Mouse (Mus musculus) splenic B cell, adult 2 months (primary cell): ENCODE measurements around the gene Kirrel3.

Source experiments
- DNase-seq: peaks from one replicate; pipeline ENCODE4 v3.0.0-alpha.2; 2011; ENCODE audit warnings: low read depth, low spot score
- H3K27me3 ChIP-seq: 2 replicates; pipeline ENCODE4 v1.6.1; 2012; ENCODE audit warnings: mild to moderate bottlenecking, low read length, moderate library complexity, mixed read lengths; ENCODE audit not compliant: control insufficient read depth, poor library complexity, insufficient read depth, severe bottlenecking
- H3K36me3 ChIP-seq: 2 replicates; pipeline ENCODE4 v1.6.1; 2012; ENCODE audit warnings: mild to moderate bottlenecking, low read length, moderate library complexity, mixed read lengths; ENCODE audit not compliant: control insufficient read depth, poor library complexity, insufficient read depth, severe bottlenecking

The Kirrel3 gene

DNA sequence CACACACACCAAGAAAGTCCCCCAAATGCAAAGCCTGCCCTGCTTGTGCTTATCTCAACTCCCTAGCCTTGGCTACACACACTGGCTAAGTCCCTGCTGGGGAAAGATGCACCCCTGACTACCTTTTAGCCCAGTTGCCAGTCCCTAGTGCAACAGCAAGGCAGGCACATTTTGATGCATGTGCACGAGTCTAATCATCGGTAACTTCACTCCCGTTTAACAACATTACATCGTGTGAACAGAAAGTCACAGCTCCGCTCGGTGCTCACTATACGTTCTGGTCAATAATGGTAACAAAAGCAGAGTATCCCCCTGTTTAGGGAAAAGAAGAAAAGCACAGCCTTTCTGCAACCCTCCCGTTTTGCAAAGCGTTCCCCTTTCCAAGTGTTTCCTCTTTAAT is 2.6 kb downstream of the Kirrel3 start:
- DNase-seq: no peak
- Histone ChIP-seq H3K27me3 (no peaks in the 10 kb centered on the region; the same call in 1 of the 2 replicates), H3K36me3 (no peaks in the 10 kb centered on the region)

DNA sequence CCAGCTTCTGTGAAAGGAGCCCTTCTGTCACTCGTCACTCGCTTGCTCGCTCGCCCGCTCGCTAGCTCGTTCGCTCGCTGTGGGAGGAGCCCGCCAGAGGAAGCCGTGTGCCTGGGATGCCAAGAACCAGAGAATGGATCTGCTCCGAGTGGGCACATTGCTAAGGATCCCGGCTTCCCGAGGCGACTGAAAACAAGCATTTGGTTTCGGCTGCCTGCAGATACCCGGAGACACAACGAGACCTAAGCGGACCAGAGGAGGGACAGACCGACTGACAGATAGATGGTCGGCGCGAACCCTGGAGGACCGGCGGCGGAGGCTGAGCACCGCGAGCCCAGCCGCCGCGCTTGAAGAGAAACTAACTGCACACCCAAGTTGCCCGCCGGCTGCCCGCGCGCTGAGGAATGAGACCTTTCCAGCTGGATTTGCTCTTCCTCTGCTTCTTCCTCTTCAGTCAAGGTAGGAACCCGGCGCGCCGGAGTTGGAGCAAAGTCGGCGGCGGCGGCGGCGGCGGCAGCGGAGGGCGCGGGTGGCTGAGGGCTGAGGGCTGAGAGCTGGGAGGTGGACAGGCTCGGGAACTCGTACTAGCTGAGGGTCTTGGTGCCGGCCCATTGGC is 3.1 kb downstream of the Kirrel3 start:
- Histone ChIP-seq H3K27me3 (no peaks in the 10 kb centered on the region; the same call in 1 of the 2 replicates), H3K36me3 (no peaks in the 10 kb centered on the region)
- no peak for DNase-seq

DNA sequence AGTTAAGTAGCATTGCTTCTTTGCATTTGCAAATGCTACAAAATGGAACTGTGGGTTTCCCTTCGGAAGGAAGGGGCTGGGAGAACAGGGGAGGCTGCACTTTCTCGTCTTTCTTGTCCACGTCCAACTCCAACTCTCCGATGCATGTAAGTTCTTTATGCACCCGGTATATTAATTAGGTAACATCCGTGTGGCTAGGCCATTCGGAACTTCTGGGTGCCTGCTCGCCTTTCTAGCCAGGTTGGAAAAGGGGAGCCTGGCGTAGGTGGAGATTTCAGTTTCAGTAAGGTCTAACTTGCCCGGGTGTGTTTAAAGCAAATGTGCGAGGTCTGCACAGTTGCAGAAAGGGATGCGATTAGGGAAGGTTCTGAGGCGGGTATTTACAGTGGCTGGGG is 3.6 kb downstream of the Kirrel3 start:
- H3K36me3 ChIP-seq: no peaks in the 10 kb centered on the region
- no peak for DNase-seq
- H3K27me3 ChIP-seq: no peaks in the 10 kb centered on the region; the same call in 1 of the 2 replicates

DNA sequence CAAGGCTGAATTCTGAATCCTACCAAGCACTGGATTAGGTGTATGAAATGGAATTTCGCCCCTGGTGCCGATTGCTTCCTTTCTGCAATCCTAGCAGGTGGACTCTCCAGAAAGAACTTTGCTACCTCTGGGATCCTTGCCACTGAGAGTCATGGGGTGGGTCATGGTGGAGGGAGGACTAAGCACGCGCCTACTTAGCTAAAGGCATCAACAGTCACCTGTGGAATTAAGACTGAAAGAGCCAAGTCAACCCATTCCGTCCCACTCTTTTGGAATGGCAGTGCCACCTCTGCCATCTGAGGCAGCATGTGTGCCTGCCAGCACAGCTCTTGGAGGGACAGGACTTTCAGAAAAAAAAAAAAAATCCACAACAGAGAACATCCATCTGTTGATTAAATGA is 4.1 kb downstream of the Kirrel3 start:
- no peaks in the 10 kb centered on the region for H3K36me3 ChIP-seq
- DNase-seq: no peak
- H3K27me3 ChIP-seq: no peaks in the 10 kb centered on the region; the same call in 1 of the 2 replicates

DNA sequence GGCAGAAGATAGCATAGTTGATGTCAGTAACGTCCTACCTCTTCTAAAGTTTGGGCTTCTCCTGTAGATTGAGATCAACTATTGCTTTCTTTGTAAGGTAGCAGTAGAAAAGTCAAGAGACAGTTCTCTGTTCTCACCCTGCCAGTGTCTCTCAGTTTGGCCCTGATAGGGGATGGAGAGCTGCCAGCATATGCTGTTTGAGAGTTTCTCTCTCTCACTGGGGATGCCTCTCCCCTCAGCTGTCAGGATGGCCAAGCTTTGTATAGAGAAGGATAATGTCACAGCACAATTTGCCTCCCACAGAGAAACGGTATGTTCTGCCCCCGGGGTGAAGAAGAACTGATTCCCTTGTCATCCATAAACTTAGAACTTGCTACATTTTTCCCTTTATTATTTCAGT is 6.4 kb downstream of the Kirrel3 start:
- no peaks in the 10 kb centered on the region for H3K36me3 ChIP-seq
- no peak for DNase-seq
- H3K27me3 ChIP-seq: no peaks in the 10 kb centered on the region

DNA sequence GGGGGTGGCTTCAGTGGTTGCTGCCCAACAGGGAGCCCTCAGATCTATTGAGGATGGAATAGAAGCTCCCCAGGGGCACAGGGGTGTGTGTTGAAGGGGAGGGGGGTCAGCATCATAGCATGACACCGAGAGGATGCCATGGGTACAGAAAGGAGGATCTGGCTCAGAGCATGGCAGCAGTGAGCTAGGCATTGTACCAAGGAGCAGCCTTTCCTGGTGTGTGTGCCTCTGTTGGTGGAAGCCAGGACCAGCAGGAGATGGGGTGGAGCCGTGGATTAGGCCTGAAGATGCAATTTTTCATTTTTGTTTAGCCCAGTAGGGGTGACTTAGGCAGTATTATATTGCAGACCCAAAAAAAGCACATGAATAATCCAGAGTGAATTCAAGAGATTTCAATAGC is 7.9 kb downstream of the Kirrel3 start:
- Histone ChIP-seq H3K27me3 (no peaks in the 10 kb centered on the region), H3K36me3 (no peaks in the 10 kb centered on the region)
- no peak for DNase-seq

DNA sequence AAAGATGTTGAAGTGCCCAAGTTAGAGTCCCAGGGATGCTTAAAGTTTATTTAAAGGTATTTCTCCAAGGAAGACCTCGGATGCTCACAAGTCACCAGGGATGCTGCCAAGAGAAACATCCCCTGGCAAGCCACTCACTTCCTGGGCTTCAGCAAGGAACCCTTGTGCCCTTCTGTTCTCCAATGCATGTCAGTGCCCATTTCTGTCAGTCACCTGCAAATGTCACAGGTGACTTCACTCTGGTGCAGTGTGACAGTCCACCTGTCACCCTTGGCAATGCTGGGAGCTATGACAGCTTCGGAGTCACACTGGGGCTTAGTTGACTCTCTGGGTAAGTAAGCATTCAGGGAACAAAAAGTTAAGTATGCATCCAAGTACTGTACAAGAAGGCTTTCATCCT is 12.4 kb downstream of the Kirrel3 start:
- H3K27me3 ChIP-seq: no peaks in the 10 kb centered on the region
- DNase-seq: no peak
- H3K36me3 ChIP-seq: no peaks in the 10 kb centered on the region

DNA sequence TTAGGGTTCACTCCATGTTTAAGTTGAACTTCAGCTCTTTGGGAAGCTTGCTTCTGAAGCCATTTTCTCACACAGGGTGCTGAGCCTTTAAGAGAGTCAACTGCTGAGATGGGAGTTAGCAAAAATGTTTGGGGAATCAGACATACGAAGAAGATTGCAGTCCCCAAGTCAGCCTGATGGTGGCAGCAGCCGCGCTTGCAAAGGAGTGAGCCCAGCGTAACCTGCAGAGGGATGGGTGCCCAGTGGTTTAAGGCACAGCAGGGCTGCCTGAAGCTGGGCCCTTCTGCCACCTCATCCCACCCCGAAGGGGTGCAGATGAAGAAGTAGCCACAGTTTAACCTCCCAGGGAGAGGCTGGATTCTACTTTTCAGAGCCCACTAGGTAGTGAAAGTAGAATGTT is 13.0 kb downstream of the Kirrel3 start:
- no peaks in the 10 kb centered on the region for H3K36me3 ChIP-seq
- no peaks in the 10 kb centered on the region for H3K27me3 ChIP-seq
- DNase-seq: peak; percentile 18

DNA sequence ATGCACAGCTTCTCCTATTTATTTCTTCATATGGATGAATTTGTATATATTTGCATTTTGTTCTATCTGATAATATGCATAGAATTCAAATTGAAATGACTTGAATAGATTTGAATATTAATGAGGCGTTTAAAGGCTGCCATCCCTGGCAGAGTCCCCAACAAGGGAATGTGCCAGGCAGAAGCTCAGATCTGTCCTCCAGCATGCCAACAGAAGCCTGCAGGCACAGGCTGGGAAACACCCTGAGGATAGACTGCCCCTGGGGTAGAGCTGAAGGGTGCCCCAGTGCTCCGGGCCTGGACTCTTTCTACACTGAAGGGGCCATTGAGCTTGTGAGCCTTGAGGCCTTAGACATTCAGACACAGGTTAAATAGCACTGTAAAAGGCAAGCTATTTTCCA is 21.5 kb downstream of the Kirrel3 start:
- Histone ChIP-seq H3K36me3 (no peaks in the 10 kb centered on the region), H3K27me3 (no peaks in the 10 kb centered on the region)
- no peak for DNase-seq

DNA sequence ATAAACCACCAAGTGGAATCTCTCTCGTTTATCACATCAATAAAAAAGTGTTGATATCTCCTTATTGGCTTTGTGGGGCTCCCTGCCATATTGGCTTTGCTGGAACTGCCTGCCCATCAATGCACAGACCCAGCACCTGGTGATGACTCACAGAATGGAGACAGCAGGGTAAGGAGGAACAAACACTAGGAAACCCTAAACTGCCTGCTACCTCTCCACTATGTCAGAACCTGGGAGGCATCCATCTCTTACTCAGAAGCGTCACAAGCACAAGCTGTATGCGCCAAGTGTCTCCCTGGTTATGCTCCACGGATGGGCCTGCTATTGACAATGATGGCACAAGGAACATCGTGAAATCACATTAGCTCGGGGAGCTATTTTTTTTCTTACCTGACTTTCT is 33.2 kb downstream of the Kirrel3 start:
- no peak for DNase-seq
- no peaks in the 10 kb centered on the region for H3K36me3 ChIP-seq
- no peaks in the 10 kb centered on the region for H3K27me3 ChIP-seq

DNA sequence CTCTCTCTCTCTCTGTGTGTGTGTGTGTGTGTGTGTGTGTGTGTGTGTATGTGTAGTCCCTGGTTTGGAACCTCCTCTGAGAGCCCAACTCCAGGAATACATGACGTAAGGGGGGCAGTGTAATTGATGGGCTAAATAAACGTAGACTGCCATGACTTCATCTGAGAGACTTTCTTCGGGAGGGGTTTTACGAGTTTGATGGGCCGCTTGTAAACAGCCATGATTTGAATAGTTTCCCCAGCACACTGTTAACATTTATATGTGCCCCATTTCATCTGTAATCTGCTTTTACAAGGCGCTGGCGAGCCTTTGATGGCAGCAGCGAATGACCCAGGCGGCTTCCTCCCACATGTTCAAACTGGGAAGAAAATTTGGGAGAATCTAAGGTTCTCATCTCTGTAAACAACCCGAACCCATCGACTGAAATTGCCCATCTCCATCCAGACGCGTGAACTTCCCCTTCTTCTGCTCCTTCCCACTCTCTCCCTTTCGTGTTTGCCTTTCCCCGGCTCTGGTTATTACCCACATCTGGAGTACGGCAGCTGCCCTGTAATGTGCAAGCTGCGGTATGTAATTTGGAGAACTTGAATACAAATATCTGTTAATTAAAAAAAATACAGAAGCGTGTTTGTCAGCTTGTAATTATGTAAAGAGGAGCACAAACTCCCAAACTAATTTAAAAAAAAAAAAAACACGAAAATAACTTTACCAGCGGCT is 34.7 kb downstream of the Kirrel3 start:
- no peak for DNase-seq
- Histone ChIP-seq H3K27me3 (no peaks in the 10 kb centered on the region), H3K36me3 (no peaks in the 10 kb centered on the region)

DNA sequence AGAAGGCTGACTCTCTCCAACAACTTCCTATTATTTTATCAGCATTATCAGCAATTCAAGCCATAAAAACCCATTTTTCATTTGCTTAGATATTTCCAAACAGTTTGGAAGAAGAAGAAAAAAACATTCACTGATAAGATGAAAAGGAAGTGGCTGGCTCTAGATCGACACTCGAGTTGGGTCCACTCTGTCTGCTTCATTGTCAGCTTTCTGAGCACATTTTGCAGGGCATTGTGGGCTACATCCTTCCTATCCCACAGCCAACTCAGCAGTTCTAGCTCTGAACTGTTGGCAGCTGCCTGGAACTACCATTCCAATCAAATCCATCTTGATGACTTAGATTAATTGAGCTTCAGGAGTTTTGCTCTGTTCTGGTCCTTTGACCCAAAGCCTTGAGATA is 40.0 kb downstream of the Kirrel3 start:
- no peak for DNase-seq
- Histone ChIP-seq H3K36me3 (no peaks in the 10 kb centered on the region), H3K27me3 (no peaks in the 10 kb centered on the region)

DNA sequence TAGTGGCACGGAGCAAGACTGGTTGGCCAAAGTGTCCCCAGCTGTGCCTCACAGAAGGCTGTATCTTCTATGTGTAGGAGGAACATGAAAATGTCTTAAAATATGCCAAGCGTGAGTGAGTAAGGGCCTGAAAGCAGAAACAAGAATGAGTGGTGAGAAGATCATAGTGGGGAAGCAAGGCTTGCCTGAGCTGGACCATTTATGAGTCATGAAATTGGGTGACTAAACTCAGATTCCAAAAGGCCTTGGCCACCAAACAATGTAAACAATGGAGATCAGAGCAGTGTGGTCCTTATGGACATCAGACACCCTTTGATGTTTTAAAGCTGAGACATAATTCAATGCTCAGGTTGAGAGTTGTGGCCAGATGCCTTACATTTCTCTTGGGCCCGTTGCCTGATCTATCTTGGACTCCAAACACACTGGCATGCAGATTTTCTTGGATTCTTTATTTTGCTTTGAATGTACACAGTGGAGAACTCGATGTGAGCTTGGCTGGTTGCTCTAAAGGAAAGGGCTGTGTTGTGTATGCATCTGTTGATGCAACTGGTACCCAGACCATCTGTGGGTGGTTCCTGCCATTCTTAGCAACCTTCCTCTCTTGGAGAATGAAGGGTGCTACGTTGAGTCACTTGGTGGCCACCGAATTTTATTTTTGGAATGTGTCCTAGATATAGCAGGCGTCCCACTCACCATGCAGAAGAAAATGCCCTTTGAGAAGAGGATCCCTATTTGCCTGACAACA is 53.1 kb downstream of the Kirrel3 start:
- no peak for DNase-seq
- no peaks in the 10 kb centered on the region for H3K27me3 ChIP-seq
- H3K36me3 ChIP-seq: no peaks in the 10 kb centered on the region

DNA sequence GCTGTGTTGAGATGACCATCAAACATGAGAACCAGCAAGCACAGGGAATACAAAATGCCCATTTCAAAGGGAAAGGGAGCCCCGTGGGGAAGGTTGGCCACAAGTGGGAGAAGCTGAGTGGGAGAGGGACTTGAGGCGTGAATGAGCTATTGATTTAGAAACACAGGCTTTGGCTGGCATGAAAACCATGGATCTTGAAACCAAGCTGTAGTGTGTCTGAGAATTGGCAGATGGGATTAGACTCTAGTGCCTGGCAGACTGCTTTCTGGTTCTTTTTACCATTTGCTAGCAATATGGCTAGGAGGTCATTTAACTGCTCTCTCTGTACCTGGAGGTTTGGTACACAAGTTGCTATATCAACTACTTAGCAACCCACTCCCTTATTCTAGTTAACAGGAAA is 56.2 kb downstream of the Kirrel3 start:
- DNase-seq: no peak
- Histone ChIP-seq H3K27me3 (no peaks in the 10 kb centered on the region), H3K36me3 (no peaks in the 10 kb centered on the region)

DNA sequence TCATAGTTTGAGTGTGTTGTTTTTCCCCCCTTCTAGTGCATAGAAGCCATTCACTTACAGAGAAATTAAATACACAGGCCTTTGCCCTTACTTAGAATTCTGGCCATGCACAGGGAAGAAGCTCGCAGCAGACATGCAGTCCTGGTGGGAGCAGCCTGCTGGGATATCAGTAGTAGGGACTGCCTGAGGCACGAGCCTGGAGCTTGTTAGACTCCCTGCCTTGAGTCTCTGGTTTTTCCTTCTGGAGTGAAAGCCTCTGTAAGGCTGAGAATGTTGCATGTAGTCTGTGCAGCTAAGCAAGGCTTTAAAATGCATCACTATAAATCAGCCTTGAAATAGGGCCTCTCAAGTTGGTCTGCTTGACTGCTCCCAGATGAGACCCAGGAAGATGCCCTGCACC is 70.0 kb downstream of the Kirrel3 start:
- Histone ChIP-seq H3K36me3 (no peaks in the 10 kb centered on the region), H3K27me3 (no peaks in the 10 kb centered on the region)
- no peak for DNase-seq
